Mouse (Mus musculus): ENCODE data around the gene Tfr2.

Gene Tfr2

GRCm38 (mm10) chr5:137539291-137539801 lies 30.3 kb upstream of the Tfr2 start:
- DNase-seq, result peak; percentile 54

GRCm38 (mm10) chr5:137540991-137541390 lies 28.6 kb upstream of the Tfr2 start:
- DNase-seq, result no peak

GRCm38 (mm10) chr5:137541768-137542540 lies 27.7 kb upstream of the Tfr2 start:
- no peak for DNase-seq

- no peak for DNase-seq
Measured at GRCm38 (mm10) chr5:137544926-137545325, 24.7 kb upstream of the Tfr2 start.

GRCm38 (mm10) chr5:137545596-137545995 lies 24.0 kb upstream of the Tfr2 start:
- DNase-seq, result no peak

GRCm38 (mm10) chr5:137549840-137550239 lies 19.8 kb upstream of the Tfr2 start:
- DNase-seq, result no peak

- no peak for DNase-seq
Measured at GRCm38 (mm10) chr5:137551119-137551518, 18.5 kb upstream of the Tfr2 start.

GRCm38 (mm10) chr5:137553000-137553399 lies 16.6 kb upstream of the Tfr2 start:
- DNase-seq, result no peak

- DNase-seq, result peak; percentile 74
Measured at GRCm38 (mm10) chr5:137553411-137553837, 16.2 kb upstream of the Tfr2 start, which contains the start of gene Actl6b. Actl6b (plus strand) TSS chr5:137553517.

GRCm38 (mm10) chr5:137553898-137554297 lies 15.7 kb upstream of the Tfr2 start:
- no peak for DNase-seq

- DNase-seq, result no peak
Measured at GRCm38 (mm10) chr5:137561556-137561955, 8.1 kb upstream of the Tfr2 start.

GRCm38 (mm10) chr5:137562965-137563364 lies 6.7 kb upstream of the Tfr2 start:
- DNase-seq, result no peak

- DNase-seq, result no peak
Measured at GRCm38 (mm10) chr5:137565744-137566143, 3.9 kb upstream of the Tfr2 start.

- DNase-seq, result no peak
Measured at GRCm38 (mm10) chr5:137566416-137566815, 3.2 kb upstream of the Tfr2 start.

GRCm38 (mm10) chr5:137568223-137568798 lies 1.3 kb upstream of the Tfr2 start:
- no peak for DNase-seq

GRCm38 (mm10) chr5:137569031-137569430 lies 609 bp upstream of the Tfr2 start:
- no peak for DNase-seq

- DNase-seq, result no peak
Measured at GRCm38 (mm10) chr5:137570181-137570580, 541 bp downstream of the Tfr2 start.

- no peak for DNase-seq
Measured at GRCm38 (mm10) chr5:137570691-137571586, 1.3 kb downstream of the Tfr2 start.

- DNase-seq, result peak; percentile 58
Measured at GRCm38 (mm10) chr5:137574470-137574901, 4.8 kb downstream of the Tfr2 start.

- no peak for DNase-seq
Measured at GRCm38 (mm10) chr5:137580246-137580645, 10.6 kb downstream of the Tfr2 start.

GRCm38 (mm10) chr5:137582702-137583101 lies 13.1 kb downstream of the Tfr2 start:
- peak; percentile 35 for DNase-seq

- peak; percentile 67 for DNase-seq
Measured at GRCm38 (mm10) chr5:137583670-137584169, 14.1 kb downstream of the Tfr2 start.

- peak; percentile 86 for DNase-seq
Measured at GRCm38 (mm10) chr5:137584976-137585375, 15.3 kb downstream of the Tfr2 start.

Measured in lung, postnatal 10 days (tissue).